Comparison of ENCODE assay signal across 10 mouse cellular contexts in genomic region chr6:92944048-92944685, GRCm38 (mm10). TPM values are rescaled to one million over a fixed set of nuclear protein-coding genes. Genes with fewer than 3 reads are reported as not detected.
DNase-seq lines count a peak whose midpoint lies in the region; ATAC-seq and TF ChIP-seq lines count a peak whose summit lies in the region.
"Had no signal": no experiment of that assay in that cellular context is flagged by ENCODE, and none has a peak within 500 bp of the region (broad histone marks: within the 10 kb centered on the region; RNA-seq: fewer than 3 reads in every experiment).

No protein-coding gene starts in this region.

- DNase-seq in heart, adult 18-20 months = peak; percentile 40 to 50
- no peak for DNase-seq in heart, postnatal 25 days (ENCODE audit: low spot score)
- DNase-seq in forebrain, embryonic 10.5 days (ENCODE audit: extremely low spot score, low spot score) = no peak
- no peak for DNase-seq in hindbrain, postnatal 0 days (ENCODE audit: low spot score)
- no peak for DNase-seq in left cerebral cortex, adult 8-10 months (ENCODE audit: low spot score in 2 of 2)
- no peak for DNase-seq in thymus, adult 18-20 months
- no peak for DNase-seq in adrenal gland, postnatal 25 days

- TF ChIP-seq CTCF in hindbrain, postnatal 0 days (IDR thresholded peaks at IDR 0.05; ENCODE audit: low read depth) = no peak

- peaks cover 69% of the 10 kb centered on the region for H3K27me3 ChIP-seq in forebrain, embryonic 10.5 days (ENCODE audit: poor library complexity, severe bottlenecking)
- peaks cover 21% of the 10 kb centered on the region for H3K27me3 ChIP-seq in hindbrain, postnatal 0 days (ENCODE audit: insufficient read depth, low read length)
- peaks cover 65% of the 10 kb centered on the region for H3K27me3 ChIP-seq in midbrain, embryonic 15.5 days (replicated peaks)

- peak overlapping the region; percentile 94 for H3K4me2 ChIP-seq in hindbrain, postnatal 0 days (ENCODE audit: low read depth, low read length)
- H3K4me2 ChIP-seq in midbrain, embryonic 15.5 days = peak overlapping the region; percentile 99

- ATAC-seq in hindbrain, postnatal 0 days = no peak
- no peak for ATAC-seq in midbrain, embryonic 15.5 days (replicated peaks)

- H3K9me3 ChIP-seq in forebrain, embryonic 10.5 days = peaks cover 6% of the 10 kb centered on the region; the same call in 1 of the 2 replicates
- no peaks in the 10 kb centered on the region for H3K9me3 ChIP-seq in hindbrain, postnatal 0 days (ENCODE audit: low read length)
- H3K9me3 ChIP-seq in midbrain, embryonic 15.5 days = no peaks in the 10 kb centered on the region

- H3K36me3 ChIP-seq in forebrain, embryonic 10.5 days (replicated peaks) = peaks cover 6% of the 10 kb centered on the region; the same call in 1 of the 2 replicates
- H3K36me3 ChIP-seq in hindbrain, postnatal 0 days (ENCODE audit: insufficient read depth, low read length) = no peaks in the 10 kb centered on the region
- H3K36me3 ChIP-seq in midbrain, embryonic 15.5 days (replicated peaks) = no peaks in the 10 kb centered on the region

- intact Hi-C loops in heart, postnatal 25 days (cut with DNase I) = loop anchor here (5.0 kb wide), 4 partner anchors 208 to 598 kb away; no protein-coding TSS in a partner anchor

- peak overlapping the region; percentile 40; the same call in 1 of the 2 replicates for H3K9ac ChIP-seq in hindbrain, postnatal 0 days (replicated peaks; ENCODE audit: low read length)
- H3K9ac ChIP-seq in midbrain, embryonic 15.5 days = no peak overlapping the region

- no peak overlapping the region; the same call in 1 of the 2 replicates for H3K27ac ChIP-seq in forebrain, embryonic 10.5 days
- H3K27ac ChIP-seq in hindbrain, postnatal 0 days = peak overlapping the region; percentile 65; the same call in 1 of the 2 replicates
- H3K27ac ChIP-seq in midbrain, embryonic 15.5 days = no peak overlapping the region

- peak overlapping the region; percentile 72 for H3K4me3 ChIP-seq in forebrain, embryonic 10.5 days
- peak overlapping the region; percentile 53 for H3K4me3 ChIP-seq in hindbrain, postnatal 0 days (ENCODE audit: low read length)
- peak overlapping the region; percentile 54 for H3K4me3 ChIP-seq in midbrain, embryonic 15.5 days

- peaks cover 49% of the 10 kb centered on the region for H3K4me1 ChIP-seq in forebrain, embryonic 10.5 days
- peaks cover 9% of the 10 kb centered on the region for H3K4me1 ChIP-seq in hindbrain, postnatal 0 days (ENCODE audit: insufficient read depth, low read length)
- H3K4me1 ChIP-seq in midbrain, embryonic 15.5 days = peaks cover 40% of the 10 kb centered on the region

- WGBS in forebrain, embryonic 10.5 days = 2% methylated on average over 14 of the region's 14 CpGs
- WGBS in hindbrain, postnatal 0 days = 5% methylated on average over 14 of the region's 14 CpGs
- 2% methylated on average over 14 of the region's 14 CpGs for WGBS in midbrain, embryonic 15.5 days

RNA-seq across cellular contexts. Expression of gene Adamts9, which starts 0.9 kb away (rescaled TPM):
- 10 to 100 TPM; 11.6 to 13.9 TPM for total RNA-seq in heart, adult 18-20 months (2021)
- total RNA-seq in heart, postnatal 25 days (2021) = 10 to 100 TPM; 20.4 to 21.7 TPM
- 2.6 and 2.8 TPM in 2 replicates for polyA plus RNA-seq in forebrain, embryonic 10.5 days (2016; fragmentation: Nextera tagmentation; extraction: Ambion mirVana)
- total RNA-seq in hindbrain, postnatal 0 days (2014; rRNA removed) = 7.6 and 9.2 TPM in 2 replicates
- 1.5 and 1.7 TPM in 2 replicates for polyA plus RNA-seq in hindbrain, postnatal 0 days (2015; fragmentation: Nextera tagmentation; extraction: Ambion mirVana)
- polyA plus RNA-seq in midbrain, embryonic 15.5 days (2015; fragmentation: Nextera tagmentation; extraction: Ambion mirVana) = 1.3 and 1.6 TPM in 2 replicates
- total RNA-seq in left cerebral cortex, adult 8-10 months (2022) = 1 to 10 TPM; 2.6 to 3.7 (median 2.8) TPM
- 26.1 and 31.6 TPM in 2 replicates for total RNA-seq in adrenal gland, postnatal 25 days (2021)
- total RNA-seq: common myeloid progenitor, adult 5-6 weeks; neutrophil, adult 5-6 weeks had no signal

Comparison
In these comparisons a context has a peak if more than half of its experiments do, and no peak if none do; other contexts are left out.
1. DNase-seq: peak in heart, adult 18-20 months (2 of 2); none in heart, postnatal 25 days (single experiment), forebrain, embryonic 10.5 days (single experiment), hindbrain, postnatal 0 days (single experiment), left cerebral cortex, adult 8-10 months (0 of 2), thymus, adult 18-20 months (0 of 2) and adrenal gland, postnatal 25 days (single experiment).
2. Peak in every context shown above with its lines, with median percentiles within 50 percentile points of each other: H3K4me3 ChIP-seq.